Mouse (Mus musculus) liver, embryonic 11.5 days (tissue): Measurements from ENCODE around the gene Speg. TPM values are rescaled to one million over a fixed set of nuclear protein-coding genes. Genes with fewer than 3 reads are reported as not detected.

ENCODE experiments used
- ATAC-seq: fragments of 200-750 bp; cut with Nextera tagmentation; replicated peaks from 2 replicates; pipeline ENCODE4 v1.8.0; 2017; ENCODE audit warnings: moderate number of reproducible peaks, mild to moderate bottlenecking, moderate TSS enrichment, moderate library complexity; ENCODE audit not compliant: low FRiP score
- DNase-seq: peaks from one replicate; pipeline ENCODE4 v3.0.0-alpha.2; 2017; ENCODE audit warnings: low spot score
- H3K27ac ChIP-seq: fragments of 300-500 bp; sonication (generic); 2 replicates; pipeline ENCODE4 v1.5.1; 2014; ENCODE audit warnings: mild to moderate bottlenecking, low read depth, low read length, control low read depth
- H3K27me3 ChIP-seq: fragments of 300-500 bp; sonication (generic); replicated peaks from 2 replicates; pipeline ENCODE4 v1.6.1; 2014; ENCODE audit warnings: low read length, mixed read lengths; ENCODE audit not compliant: control insufficient read depth, insufficient read depth
- H3K36me3 ChIP-seq: fragments of 300-500 bp; sonication (generic); 2 replicates; pipeline ENCODE4 v1.6.1; 2014; ENCODE audit warnings: mild to moderate bottlenecking, low read length, moderate library complexity, mixed read lengths; ENCODE audit not compliant: control insufficient read depth, insufficient read depth
- H3K4me1 ChIP-seq: fragments of 300-500 bp; sonication (generic); replicated peaks from 2 replicates; pipeline ENCODE4 v1.6.1; 2014; ENCODE audit warnings: low read length, mixed read lengths; ENCODE audit not compliant: control insufficient read depth, insufficient read depth
- H3K4me2 ChIP-seq: fragments of 300-500 bp; sonication (generic); 2 replicates; pipeline ENCODE4 v1.6.1; 2014; ENCODE audit warnings: mild to moderate bottlenecking, control low read depth, moderate library complexity
- H3K4me3 ChIP-seq: fragments of 300-500 bp; sonication (generic); 2 replicates; pipeline ENCODE4 v1.5.1; 2014; ENCODE audit warnings: low read depth, low read length, control low read depth
- H3K9ac ChIP-seq: fragments of 300-500 bp; sonication (generic); 2 replicates; pipeline ENCODE4 v1.6.1; 2014; ENCODE audit warnings: low read depth, low read length, control low read depth
- H3K9me3 ChIP-seq: fragments of 300-500 bp; sonication (generic); 2 replicates; pipeline ENCODE4 v1.6.1; 2016; ENCODE audit warnings: low read length, inconsistent platforms, mixed read lengths; ENCODE audit not compliant: control insufficient read depth
- WGBS: fragments of 180-500 bp; shearing (Covaris S2); extraction: QIAGEN DNeasy Blood & Tissue Kit; methylation state at CpG from one replicate; pipeline ENCODE4 v1.1.7; 2014; 5-methylcytosine and 5-hydroxymethylcytosine counted together
- polyA plus RNA-seq: library from polyadenylated mRNA; unstranded; fragments of >200 nt; fragmentation: Nextera tagmentation; extraction: Ambion mirVana; gene quantifications from 2 replicates; pipeline ENCODE4 v1.2.1, GENCODE M21; 2014

Gene Speg
- polyA plus RNA-seq, 1 experiment from 2014 or later = 32.3 TPM

DNA sequence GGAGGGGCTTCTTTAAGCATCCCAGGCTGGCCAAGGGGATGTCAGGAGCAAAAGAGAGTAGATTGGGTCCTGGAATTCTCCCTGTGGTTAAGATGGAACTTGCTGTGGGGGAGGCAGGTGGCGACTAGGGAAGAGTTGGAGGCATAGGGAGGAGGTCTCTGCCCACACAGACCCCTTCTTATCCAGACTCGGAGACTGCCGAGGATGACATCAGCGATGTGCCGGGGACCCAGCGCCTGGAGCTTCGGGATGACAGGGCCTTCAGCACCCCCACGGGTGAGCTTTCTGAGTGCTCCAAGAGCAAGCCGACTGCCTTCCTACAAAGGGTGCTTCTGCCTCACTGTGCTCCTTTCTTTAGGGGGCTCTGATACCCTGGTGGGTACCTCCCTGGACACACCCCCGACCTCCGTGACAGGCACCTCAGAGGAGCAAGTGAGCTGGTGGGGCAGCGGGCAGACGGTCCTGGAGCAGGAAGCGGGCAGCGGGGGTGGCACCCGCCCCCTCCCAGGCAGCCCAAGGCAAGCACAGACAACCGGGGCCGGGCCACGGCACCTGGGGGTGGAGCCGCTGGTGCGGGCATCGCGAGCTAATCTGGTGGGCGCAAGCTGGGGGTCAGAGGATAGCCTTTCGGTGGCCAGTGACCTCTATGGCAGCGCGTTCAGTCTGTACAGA is 9.5 kb downstream of the Speg start:
- no peaks in the 10 kb centered on the region for H3K9me3 ChIP-seq
- no peak for ATAC-seq

DNA sequence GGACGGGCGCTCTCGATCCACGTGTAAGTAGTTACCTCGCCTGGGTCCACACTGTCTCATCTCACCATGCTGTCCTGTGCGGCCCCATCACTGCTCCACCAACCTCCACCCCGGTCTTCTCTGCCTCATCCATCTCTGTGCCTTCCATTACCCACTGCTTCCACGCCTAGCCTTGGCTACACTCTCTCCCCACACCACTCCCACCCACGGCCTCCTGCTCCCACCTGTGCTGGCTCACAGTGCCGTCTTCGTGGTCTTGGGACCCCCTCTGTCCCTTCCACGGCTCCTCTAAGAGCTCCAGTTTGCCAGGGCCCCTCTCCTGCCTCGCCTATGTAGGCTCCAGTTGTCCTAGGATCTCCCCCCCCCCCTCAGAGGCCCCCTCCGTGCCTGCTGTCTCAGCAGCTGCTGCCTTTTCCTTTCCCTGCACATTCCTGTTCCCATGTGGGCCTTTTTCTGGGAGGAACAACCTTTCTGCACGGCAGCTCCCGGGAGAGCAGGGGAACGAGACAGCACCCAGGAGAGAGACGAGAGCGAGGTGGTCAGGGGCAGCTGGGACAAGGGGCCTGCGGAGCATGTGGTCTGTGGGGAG is 10.1 kb downstream of the Speg start:
- Histone ChIP-seq H3K4me1 (peaks cover 7% of the 10 kb centered on the region; the same call in 1 of the 2 replicates), H3K4me3 (no peak overlapping the region), H3K9me3 (no peaks in the 10 kb centered on the region), H3K36me3 (no peaks in the 10 kb centered on the region), H3K27ac (no peak overlapping the region), H3K9ac (no peak overlapping the region), H3K4me2 (no peak overlapping the region), H3K27me3 (peaks cover 92% of the 10 kb centered on the region)
- WGBS = 70% methylated on average over 20 of the region's 20 CpGs
- ATAC-seq (no peak), DNase-seq (no peak)

More for the DNA sequence above, 9.5 kb downstream of the Speg start:
- Histone ChIP-seq H3K4me3 (no peak overlapping the region), H3K27ac (no peak overlapping the region), H3K4me1 (peaks cover 7% of the 10 kb centered on the region; the same call in 1 of the 2 replicates), H3K9ac (no peak overlapping the region), H3K4me2 (no peak overlapping the region), H3K27me3 (peaks cover 90% of the 10 kb centered on the region), H3K36me3 (no peaks in the 10 kb centered on the region)
- WGBS = 71% methylated on average over 27 of the region's 27 CpGs
- no peak for DNase-seq

DNA sequence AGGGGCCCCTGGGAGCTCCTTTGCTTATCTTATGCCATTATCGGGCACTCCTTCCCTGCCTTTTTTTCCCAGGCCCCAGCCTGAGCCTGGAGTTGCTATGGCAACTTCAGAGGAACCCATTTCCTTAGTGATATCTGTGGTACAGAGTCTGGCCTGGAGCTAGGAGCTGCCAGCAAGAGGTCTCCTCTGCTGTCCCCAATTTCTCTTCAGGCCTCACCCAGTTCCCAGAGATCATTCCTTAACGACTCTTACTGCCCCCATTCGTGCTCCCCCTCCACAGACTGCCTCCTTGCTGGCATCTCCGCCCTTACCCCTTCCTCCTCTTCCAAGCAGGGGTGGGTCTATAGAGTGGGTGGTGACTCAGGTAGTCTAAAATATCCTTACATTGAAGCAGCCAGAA is 11.1 kb downstream of the Speg start:
- WGBS = 24% methylated on average over 4 of the region's 4 CpGs
- no peak overlapping the region for H3K27ac ChIP-seq
- no peak overlapping the region for H3K9ac ChIP-seq
- H3K9me3 ChIP-seq = no peaks in the 10 kb centered on the region
- DNase-seq (no peak), ATAC-seq (no peak)
- H3K4me3 ChIP-seq = no peak overlapping the region
- no peak overlapping the region for H3K4me2 ChIP-seq
- peaks cover 91% of the 10 kb centered on the region for H3K27me3 ChIP-seq
- H3K4me1 ChIP-seq = peaks cover 7% of the 10 kb centered on the region; the same call in 1 of the 2 replicates
- H3K36me3 ChIP-seq = no peaks in the 10 kb centered on the region

GRCm38 (mm10) chr1:75387469-75387928 is 12.4 kb downstream of the Speg start:
- Histone ChIP-seq H3K4me2 (peak overlapping the region; percentile 51), H3K27ac (no peak overlapping the region), H3K9ac (no peak overlapping the region), H3K36me3 (no peaks in the 10 kb centered on the region), H3K9me3 (no peaks in the 10 kb centered on the region), H3K4me1 (peaks cover 7% of the 10 kb centered on the region; the same call in 1 of the 2 replicates), H3K4me3 (no peak overlapping the region), H3K27me3 (peaks cover 78% of the 10 kb centered on the region)
- ATAC-seq (no peak), DNase-seq (no peak)
- 22% methylated on average over 7 of the region's 7 CpGs for WGBS

DNA sequence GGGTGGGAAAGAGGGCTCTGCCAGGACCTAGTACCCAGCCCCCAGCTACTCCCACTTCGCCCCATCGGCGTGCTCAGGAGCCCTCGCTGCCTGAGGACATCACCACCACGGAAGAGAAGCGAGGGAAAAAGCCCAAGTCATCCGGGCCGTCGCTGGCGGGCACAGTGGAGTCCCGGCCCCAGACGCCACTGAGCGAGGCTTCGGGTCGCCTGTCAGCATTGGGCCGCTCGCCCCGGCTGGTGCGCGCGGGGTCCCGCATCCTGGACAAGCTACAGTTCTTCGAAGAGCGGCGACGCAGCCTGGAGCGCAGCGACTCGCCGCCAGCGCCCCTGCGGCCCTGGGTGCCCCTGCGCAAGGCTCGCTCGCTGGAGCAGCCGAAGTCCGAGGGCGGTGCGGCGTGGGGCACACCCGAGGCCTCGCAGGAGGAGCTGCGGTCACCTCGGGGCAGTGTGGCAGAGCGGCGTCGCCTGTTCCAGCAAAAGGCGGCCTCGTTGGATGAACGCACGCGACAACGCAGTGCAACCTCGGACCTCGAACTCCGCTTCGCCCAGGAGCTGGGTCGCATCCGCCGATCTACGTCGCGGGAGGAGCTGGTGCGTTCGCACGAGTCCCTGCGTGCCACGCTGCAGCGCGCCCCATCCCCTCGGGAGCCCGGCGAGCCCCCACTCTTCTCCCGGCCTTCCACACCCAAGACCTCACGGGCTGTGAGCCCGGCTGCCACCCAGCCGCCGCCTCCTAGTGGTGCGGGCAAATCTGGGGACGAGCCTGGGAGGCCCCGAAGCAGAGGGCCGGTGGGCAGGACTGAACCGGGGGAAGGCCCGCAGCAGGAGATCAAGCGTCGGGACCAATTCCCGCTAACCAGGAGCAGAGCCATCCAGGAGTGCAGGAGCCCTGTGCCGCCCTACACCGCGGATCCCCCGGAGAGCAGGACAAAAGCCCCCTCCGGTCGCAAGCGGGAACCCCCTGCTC is 13.1 kb downstream of the Speg start:
- DNase-seq = peak; percentile 45
- Histone ChIP-seq H3K36me3 (no peaks in the 10 kb centered on the region), H3K9ac (no peak overlapping the region), H3K4me1 (peaks cover 7% of the 10 kb centered on the region; the same call in 1 of the 2 replicates), H3K9me3 (no peaks in the 10 kb centered on the region), H3K27me3 (peaks cover 72% of the 10 kb centered on the region), H3K27ac (no peak overlapping the region), H3K4me2 (peak overlapping the region; percentile 51), H3K4me3 (peak overlapping the region; percentile 24)
- ATAC-seq = no peak
- 6% methylated on average over 94 of the region's 94 CpGs for WGBS

- no peak overlapping the region for H3K27ac ChIP-seq
- peaks cover 75% of the 10 kb centered on the region for H3K27me3 ChIP-seq
- WGBS = 22% methylated on average over 23 of the region's 23 CpGs
- no peak overlapping the region for H3K9ac ChIP-seq
- peaks cover 7% of the 10 kb centered on the region; the same call in 1 of the 2 replicates for H3K4me1 ChIP-seq
- H3K36me3 ChIP-seq = no peaks in the 10 kb centered on the region
- H3K9me3 ChIP-seq = no peaks in the 10 kb centered on the region
- DNase-seq (no peak), ATAC-seq (no peak)
- H3K4me2 ChIP-seq = peak overlapping the region; percentile 51
- H3K4me3 ChIP-seq = no peak overlapping the region
Measured at GRCm38 (mm10) chr1:75388898-75389515, 13.9 kb downstream of the Speg start.

GRCm38 (mm10) chr1:75393139-75393538 is 18.0 kb downstream of the Speg start:
- peaks cover 36% of the 10 kb centered on the region for H3K27me3 ChIP-seq
- 0 out of 2 replicates have a peak, but pooled peaks cover 4% of the 10 kb centered on the region for H3K4me1 ChIP-seq
- 72% methylated on average over 9 of the region's 9 CpGs for WGBS
- ATAC-seq (no peak), DNase-seq (no peak)
- H3K4me2 ChIP-seq = no peak overlapping the region
- no peaks in the 10 kb centered on the region for H3K36me3 ChIP-seq
- no peak overlapping the region for H3K9ac ChIP-seq
- H3K4me3 ChIP-seq = no peak overlapping the region
- no peak overlapping the region for H3K27ac ChIP-seq
- no peaks in the 10 kb centered on the region for H3K9me3 ChIP-seq

GRCm38 (mm10) chr1:75393846-75394245 is 18.7 kb downstream of the Speg start:
- no peak overlapping the region for H3K4me3 ChIP-seq
- no peaks in the 10 kb centered on the region for H3K36me3 ChIP-seq
- no peak for ATAC-seq
- H3K4me1 ChIP-seq = peaks cover under 1% of the 10 kb centered on the region; the same call in 1 of the 2 replicates
- H3K9me3 ChIP-seq = no peaks in the 10 kb centered on the region
- no peak overlapping the region for H3K4me2 ChIP-seq
- no peak overlapping the region for H3K9ac ChIP-seq
- 77% methylated on average over 3 of the region's 3 CpGs for WGBS
- peaks cover 29% of the 10 kb centered on the region for H3K27me3 ChIP-seq
- DNase-seq = no peak
- no peak overlapping the region for H3K27ac ChIP-seq
